Mouse (Mus musculus) pancreas, adult 10 weeks (tissue): ENCODE measurements around the gene Crtc3. TPM values are rescaled to one million over a fixed set of nuclear protein-coding genes. Genes with fewer than 3 reads are reported as not detected.

ENCODE experiments used
- polyA plus RNA-seq: library from polyadenylated mRNA; stranded (reverse); fragments of 350-450 nt; fragmentation: Illumina TruSeq; extraction: RNeasy Lipid Tissue Mini Kit (QIAGEN cat#74804); gene quantifications from one replicate; pipeline ENCODE4 v1.2.3, GENCODE M21; 2015; ENCODE audit warnings: low read depth, low replicate concordance; ENCODE audit not compliant: insufficient read depth

Gene Crtc3
- 3.0 TPM for polyA plus RNA-seq

GRCm38 (mm10) chr7:80688556-80689220, at the start of gene Crtc3:
Gene Crtc3, minus strand, starts transcription at chr7:80688877.

Other genes with a start within 250 kb of the Crtc3 start
- 1.6 TPM for gene Blm, start 153.8 kb downstream of the Crtc3 start, polyA plus RNA-seq
- gene Iqgap1, start 137.1 kb upstream of the Crtc3 start, polyA plus RNA-seq: 16.0 TPM
- gene Zscan2, start 172.0 kb upstream of the Crtc3 start, polyA plus RNA-seq: 1.4 TPM
- gene Wdr73, start 212.4 kb upstream of the Crtc3 start, polyA plus RNA-seq: 4.3 TPM
- 9.1 TPM for gene Nmb, start 216.2 kb upstream of the Crtc3 start, polyA plus RNA-seq